Mouse (Mus musculus): ENCODE measurements around the gene Zfp385c. TPM values are rescaled to one million over a fixed set of nuclear protein-coding genes. Genes with fewer than 3 reads are reported as not detected.

Gene Zfp385c
- total and polyA plus RNA-seq, 3 experiments, result 0.12 to 0.15 TPM; not detected in 1

DNA sequence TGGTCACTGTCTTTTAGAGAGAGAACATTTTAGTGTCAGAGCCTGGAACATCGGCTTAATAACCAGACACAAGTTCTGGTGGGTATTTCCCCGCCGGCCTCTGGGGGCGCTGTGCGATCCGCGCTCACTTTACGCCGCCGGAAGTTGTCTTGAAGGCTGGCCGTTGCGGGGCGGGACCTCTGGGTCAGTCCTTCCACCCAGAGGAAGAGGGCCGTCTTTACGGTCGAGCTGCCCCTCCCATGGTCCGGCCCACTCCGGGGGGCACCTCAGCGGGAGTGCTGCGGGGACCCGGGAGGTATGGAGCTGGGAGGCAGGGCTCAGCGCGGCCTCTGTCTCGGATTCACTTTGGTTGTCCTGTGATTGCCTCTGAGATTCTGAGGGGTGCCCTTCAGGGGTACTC is 69.5 kb downstream of the Zfp385c start (continued):
- TF ChIP-seq MAX (IDR thresholded peaks at IDR 0.05; ENCODE audit: low read length) (no peak), TBP (IDR thresholded peaks at IDR 0.05; ENCODE audit: low read depth, low read length) (peak; percentile 81)

- no peaks in the 10 kb centered on the region for H3K9me3 ChIP-seq (replicated peaks; ENCODE audit: insufficient read depth, low read length)
- TF ChIP-seq HCFC1 (IDR thresholded peaks at IDR 0.05; ENCODE audit: low read depth, low read length), result no peak
- no peak for TF ChIP-seq NRF1 (IDR thresholded peaks at IDR 0.05; ENCODE audit: insufficient read depth, low read depth, low read length, poor library complexity, severe bottlenecking)
- no peak for TF ChIP-seq MYC (IDR thresholded peaks at IDR 0.05; ENCODE audit: low read depth, low read length)
- TF ChIP-seq RCOR1 (IDR thresholded peaks at IDR 0.05; ENCODE audit: low read depth, low read length), result no peak
- TF ChIP-seq BHLHE40 (IDR thresholded peaks at IDR 0.05; ENCODE audit: borderline replicate concordance, low read depth, low read length), result no peak
- no peak for TF ChIP-seq USF2 (IDR thresholded peaks at IDR 0.05; ENCODE audit: borderline replicate concordance in 1 of 2, insufficient read depth in 1 of 2, low read depth in 1 of 2, low read length in 2 of 2)
- no peak for TF ChIP-seq MAZ (IDR thresholded peaks at IDR 0.05; ENCODE audit: low read depth, low read length)
- TF ChIP-seq ZMIZ1 (IDR thresholded peaks at IDR 0.05; ENCODE audit: low read depth, low read length), result no peak
- TF ChIP-seq UBTF (IDR thresholded peaks at IDR 0.05; ENCODE audit: borderline replicate concordance, insufficient read depth, low read depth, low read length), result no peak
- no peak for TF ChIP-seq JUND (IDR thresholded peaks at IDR 0.05; ENCODE audit: low read depth, low read length)
- no peak for TF ChIP-seq ETS1 (IDR thresholded peaks at IDR 0.05; ENCODE audit: low read depth, low read length)
- TF ChIP-seq SIN3A (IDR thresholded peaks at IDR 0.05; ENCODE audit: low read length), result no peak
- H3K4me3 ChIP-seq (ENCODE audit: control insufficient read depth in 1 of 2, insufficient read depth in 1 of 2, low read depth in 2 of 2, low read length in 2 of 2), result peak within 1 kb of the TSS; percentile 87 to 94
- peaks cover 47% of the 10 kb centered on the region for H3K79me2 ChIP-seq (ENCODE audit: control insufficient read depth, insufficient read depth, low read length, poor library complexity)
- H3K4me1 ChIP-seq (ENCODE audit: control insufficient read depth in 1 of 2, insufficient read depth in 2 of 2, low read length in 2 of 2), result peaks cover 5 to 32% of the 10 kb centered on the region in 2 experiments
- peaks cover 4 to 33% of the 10 kb centered on the region in 2 experiments for H3K36me3 ChIP-seq (ENCODE audit: control insufficient read depth in 1 of 2, insufficient read depth in 2 of 2, low read length in 2 of 2)
- peak within 1 kb of the TSS; percentile 94 for H3K9ac ChIP-seq (ENCODE audit: control insufficient read depth, low read depth, low read length, poor library complexity, severe bottlenecking)
- H3K27ac ChIP-seq (ENCODE audit: control insufficient read depth, low read depth, low read length), result peak within 1 kb of the TSS; percentile 86
- H3K27me3 ChIP-seq (ENCODE audit: control insufficient read depth in 1 of 2, insufficient read depth in 2 of 2, low read length in 2 of 2), result no peaks in the 10 kb centered on the region
- DNase-seq (ENCODE audit: low read depth, low spot score), result no peak
These were observed 72.3 kb downstream of the Zfp385c start, which contains the start of gene Dnajc7 for GRCm38 (mm10) chr11:100619982-100620381. Gene Dnajc7 (minus strand): TSS chr11:100620168.

- peaks cover 4 to 32% of the 10 kb centered on the region in 2 experiments for H3K36me3 ChIP-seq (ENCODE audit: control insufficient read depth in 1 of 2, insufficient read depth in 2 of 2, low read length in 2 of 2)
- no peaks in the 10 kb centered on the region for H3K9me3 ChIP-seq (replicated peaks; ENCODE audit: insufficient read depth, low read length)
- DNase-seq (ENCODE audit: low read depth, low spot score), result peak; percentile 98
- H3K27ac ChIP-seq (ENCODE audit: control insufficient read depth, low read depth, low read length), result peak overlapping the region; percentile 86
- peak overlapping the region; percentile 87 to 94 for H3K4me3 ChIP-seq (ENCODE audit: control insufficient read depth in 1 of 2, insufficient read depth in 1 of 2, low read depth in 2 of 2, low read length in 2 of 2)
- H3K9ac ChIP-seq (ENCODE audit: control insufficient read depth, low read depth, low read length, poor library complexity, severe bottlenecking), result peak overlapping the region; percentile 94
- H3K27me3 ChIP-seq (ENCODE audit: control insufficient read depth in 1 of 2, insufficient read depth in 2 of 2, low read length in 2 of 2), result no peaks in the 10 kb centered on the region
- peaks cover 5 to 30% of the 10 kb centered on the region in 2 experiments for H3K4me1 ChIP-seq (ENCODE audit: control insufficient read depth in 1 of 2, insufficient read depth in 2 of 2, low read length in 2 of 2)
- H3K79me2 ChIP-seq (ENCODE audit: control insufficient read depth, insufficient read depth, low read length, poor library complexity), result peaks cover 51% of the 10 kb centered on the region
- TF ChIP-seq ELF1 (IDR thresholded peaks at IDR 0.05; ENCODE audit: low read depth, low read length) (peak; percentile 76), USF2 (IDR thresholded peaks at IDR 0.05; ENCODE audit: borderline replicate concordance in 1 of 2, insufficient read depth in 1 of 2, low read depth in 1 of 2, low read length in 2 of 2) (no peak), MXI1 (IDR thresholded peaks at IDR 0.05; ENCODE audit: low read depth, low read length) (peak; percentile 24; the same call in 1 of the 2 replicates), SMC3 (IDR thresholded peaks at IDR 0.05; ENCODE audit: low read depth, low read length) (no peak), ETS1 (IDR thresholded peaks at IDR 0.05; ENCODE audit: low read depth, low read length) (no peak; the same call in 1 of the 2 replicates), TCF12 (IDR thresholded peaks at IDR 0.05; ENCODE audit: low read depth, low read length) (peak; percentile 67), ZKSCAN1 (IDR thresholded peaks at IDR 0.05; ENCODE audit: low read depth, low read length) (no peak), RAD21 (IDR thresholded peaks at IDR 0.05; ENCODE audit: low read depth, low read length) (no peak), RCOR1 (IDR thresholded peaks at IDR 0.05; ENCODE audit: low read depth, low read length) (no peak), POLR2AphosphoS5 (IDR thresholded peaks at IDR 0.05; ENCODE audit: borderline replicate concordance, low read depth, low read length) (no peak), MEF2A (IDR thresholded peaks at IDR 0.05; ENCODE audit: extremely low read depth, insufficient replicate concordance, low read depth, low read length, poor library complexity, severe bottlenecking) (no peak), MAZ (IDR thresholded peaks at IDR 0.05; ENCODE audit: low read depth, low read length) (peak; percentile 77; the same call in 1 of the 2 replicates), CTCF (IDR thresholded peaks at IDR 0.05 in 2 of 3, conservative IDR thresholded peaks at IDR 0.05 in 1 of 3; ENCODE audit: control insufficient read depth in 1 of 3, insufficient read depth in 1 of 3, low read depth in 2 of 3, low read length in 3 of 3, poor library complexity in 1 of 3, severe bottlenecking in 1 of 3) (peak in 2 of 3 experiments; percentile 37 to 55; a peak in 4 of 6 replicates), CHD2 (IDR thresholded peaks at IDR 0.05; ENCODE audit: low read length) (no peak), JUND (IDR thresholded peaks at IDR 0.05; ENCODE audit: low read depth, low read length) (no peak), POLR2A (IDR thresholded peaks at IDR 0.05; ENCODE audit: control insufficient read depth in 1 of 2, insufficient read depth in 1 of 2, low read depth in 1 of 2, low read length in 2 of 2, poor library complexity in 1 of 2) (peak; percentile 70 to 82; a peak in 3 of 4 replicates), MYB (IDR thresholded peaks at IDR 0.05; ENCODE audit: low read depth, low read length) (no peak), USF1 (IDR thresholded peaks at IDR 0.05; ENCODE audit: low read depth, low read length) (no peak)
These were observed 72.7 kb downstream of the Zfp385c start for GRCm38 (mm10) chr11:100619485-100619975.

Data from MEL (cell line).